Mouse (Mus musculus) inflammation-experienced regulatory T-cells, adult 6 months (primary cell): ENCODE measurements around the gene Dmxl2. TPM values are rescaled to one million over a fixed set of nuclear protein-coding genes. Genes with fewer than 3 reads are reported as not detected.

Source experiments
- polyA plus RNA-seq, 3 experiments: library from polyadenylated mRNA; unstranded; fragments of 100-300 nt; shearing (Covaris generic); gene quantifications; one replicate each; pipeline ENCODE4 v1.2.1; 2017

Dmxl2 gene
- polyA plus RNA-seq, 3 experiments from 2014 or later, result 0.09 to 0.23 (median 0.18) TPM

Other genes with a start within 250 kb of the Dmxl2 start
- gene Cyp19a1, start 233.5 kb downstream of the Dmxl2 start, polyA plus RNA-seq, result not detected
- gene Gldn, start 215.1 kb downstream of the Dmxl2 start, polyA plus RNA-seq, result not detected
- gene Sh2d7, start 37.4 kb upstream of the Dmxl2 start, polyA plus RNA-seq, result not detected
- gene Cib2, start 58.6 kb upstream of the Dmxl2 start, polyA plus RNA-seq, result 1 to 10 TPM in 1 of 3 experiments, under 1 TPM in 2; 0.55 to 4.9 (median 0.96) TPM
- gene Idh3a, start 84.7 kb upstream of the Dmxl2 start, polyA plus RNA-seq, result 100 to 1,000 TPM; 110 to 244 (median 135) TPM
- gene Acsbg1, start 160.2 kb upstream of the Dmxl2 start, polyA plus RNA-seq, result 10 to 100 TPM; 59.4 to 69.2 (median 67.4) TPM
- gene Dnaja4, start 197.2 kb upstream of the Dmxl2 start, polyA plus RNA-seq, result 1 to 10 TPM; 3.7 to 8.5 (median 5.6) TPM
- gene Wdr61, start 232.9 kb upstream of the Dmxl2 start, polyA plus RNA-seq, result 100 to 1,000 TPM; 119 to 128 (median 127) TPM